Mouse (Mus musculus) adipose tissue, adult 10 weeks (tissue): Measurements from ENCODE around the gene Rbmx2. TPM values are rescaled to one million over a fixed set of nuclear protein-coding genes. Genes with fewer than 3 reads are reported as not detected.

Source experiments
- polyA plus RNA-seq: library from polyadenylated mRNA; stranded (reverse); fragments of 350-450 nt; fragmentation: Illumina TruSeq; extraction: RNeasy Lipid Tissue Mini Kit (QIAGEN cat#74804); gene quantifications from one replicate; pipeline ENCODE4 v1.2.3, GENCODE M21; 2014; ENCODE audit warnings: low read depth, low replicate concordance

Rbmx2 gene
- polyA plus RNA-seq, result 4.8 TPM

DNA sequence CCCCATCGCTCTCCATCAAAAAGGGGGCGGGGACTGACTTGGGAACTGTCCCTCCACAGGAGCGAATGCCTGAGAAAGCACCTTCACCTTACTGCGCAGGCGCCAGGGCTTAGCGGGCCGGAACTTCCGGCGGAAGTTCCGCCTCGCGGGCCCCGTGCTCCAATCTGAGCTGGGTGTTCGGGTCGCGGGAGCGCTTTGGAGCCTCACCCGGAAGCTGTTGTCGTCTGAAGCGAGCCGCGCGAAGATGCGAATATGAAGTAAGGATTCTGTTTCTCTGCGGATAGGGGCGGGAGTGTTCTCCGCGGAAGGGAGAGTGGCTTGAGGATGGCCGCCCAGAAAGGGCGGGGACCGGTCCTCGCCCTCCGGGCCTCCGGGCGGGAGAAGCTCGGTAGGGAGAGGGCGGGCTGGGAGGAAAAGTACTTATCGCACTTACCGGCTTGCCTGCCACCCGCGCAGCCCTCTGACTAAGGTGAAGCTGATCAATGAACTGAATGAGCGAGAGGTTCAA, at the start of gene Rbmx2:
TSS of gene Rbmx2 (plus strand) at position 141 of the 508 bp plus-strand sequence.

DNA sequence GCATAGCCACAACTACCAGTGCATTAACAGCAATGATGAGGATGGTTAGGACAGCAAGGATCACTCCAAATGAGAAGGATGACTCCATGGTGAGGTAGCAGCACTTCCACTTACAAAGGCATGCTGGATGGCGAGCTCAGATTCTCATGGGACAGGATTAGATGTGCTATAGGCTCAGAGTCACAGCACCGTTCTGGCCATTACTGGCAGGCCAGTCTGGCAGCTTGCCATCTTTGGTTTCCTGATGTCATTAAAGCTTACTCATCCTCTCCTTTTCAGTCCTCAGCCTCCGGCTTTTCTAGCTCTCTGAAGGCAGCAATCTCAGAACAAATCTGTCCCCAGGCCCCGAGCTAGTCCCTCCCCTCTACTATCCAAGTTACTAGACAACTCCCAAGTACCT, 20.6 kb upstream of the Rbmx2 start, which contains the start of gene Gpr119:
TSS of gene Gpr119 (minus strand) at position 308 of the 400 bp plus-strand sequence.

Other genes starting within 250 kb of the Rbmx2 start
- gene Elf4, start 231.9 kb upstream of the Rbmx2 start, polyA plus RNA-seq, result 5.7 TPM
- gene Aifm1, start 181.4 kb upstream of the Rbmx2 start, polyA plus RNA-seq, result 44.1 TPM
- 0.55 TPM for gene Rab33a, start 175.7 kb upstream of the Rbmx2 start, polyA plus RNA-seq
- 8.7 TPM for gene Zfp280c, start 100.5 kb upstream of the Rbmx2 start, polyA plus RNA-seq
- gene Slc25a14, start 71.6 kb upstream of the Rbmx2 start, polyA plus RNA-seq, result 7.6 TPM
- gene Gpr119, start 20.5 kb upstream of the Rbmx2 start, polyA plus RNA-seq, result not detected
- gene Gm595, start 182.7 kb downstream of the Rbmx2 start, polyA plus RNA-seq, result 0.46 TPM